Mouse (Mus musculus) spleen, adult 2 months (tissue): Measurements from ENCODE around the gene Lrtm2.

Source experiments
- CTCF ChIP-seq: fragments of 200-500 bp; IDR thresholded peaks from 2 replicates; pipeline ENCODE4 v1.5.1; 2011; ENCODE audit warnings: mild to moderate bottlenecking, inconsistent platforms; ENCODE audit not compliant: insufficient read depth, insufficient read length, insufficient replicate concordance; ENCODE audit errors: extremely low read depth
- POLR2A ChIP-seq: fragments of 200-500 bp; IDR thresholded peaks from 2 replicates; pipeline ENCODE4 v1.6.1; 2011; ENCODE audit warnings: low read depth, low read length, inconsistent platforms

GRCm38 (mm10) chr6:119313588-119314375 is 16.8 kb downstream of the Lrtm2 start:
- TF ChIP-seq CTCF, result no peak
- TF ChIP-seq POLR2A, result no peak
